Mouse (Mus musculus): ENCODE measurements around the gene Chrm3. TPM values are rescaled to one million over a fixed set of nuclear protein-coding genes. Genes with fewer than 3 reads are reported as not detected.

Gene Chrm3
- polyA plus RNA-seq, 1 experiment: not detected

DNA sequence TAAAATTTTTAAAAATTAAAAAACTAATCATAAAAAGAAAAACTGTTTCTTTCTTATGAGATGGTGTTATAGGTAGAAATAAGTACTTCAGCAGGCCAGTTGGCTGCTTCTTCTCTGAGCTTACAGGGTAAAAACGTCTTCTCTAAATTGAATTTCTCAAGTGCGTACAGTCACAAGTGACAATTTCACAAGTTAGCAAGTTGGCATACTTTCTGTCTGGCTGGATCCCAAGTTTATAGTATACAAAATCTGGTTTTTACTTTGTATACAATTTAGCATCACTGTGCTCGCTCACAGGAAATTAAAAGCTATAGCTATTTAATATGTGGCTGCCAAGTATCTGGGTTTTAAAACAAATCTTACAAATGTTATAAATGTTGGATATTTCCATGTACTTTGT, 172.7 kb downstream of the Chrm3 start:
- no peaks in the 10 kb centered on the region for H3K9me3 ChIP-seq
- H3K4me3 ChIP-seq (replicated peaks): no peak overlapping the region
- H3K36me3 ChIP-seq (replicated peaks; ENCODE audit: low read length): no peaks in the 10 kb centered on the region
- H3K27me3 ChIP-seq (replicated peaks): no peaks in the 10 kb centered on the region
- no peak for TF ChIP-seq GATA1 (IDR thresholded peaks at IDR 0.05; ENCODE audit: borderline replicate concordance, low read length)
- no peak for TF ChIP-seq FLI1 (IDR thresholded peaks at IDR 0.05; ENCODE audit: low read length)
- no peaks in the 10 kb centered on the region for H3K4me1 ChIP-seq

GRCm38 (mm10) chr13:10183837-10184236, 176.8 kb downstream of the Chrm3 start:
- H3K27me3 ChIP-seq (replicated peaks): no peaks in the 10 kb centered on the region
- no peak overlapping the region for H3K4me3 ChIP-seq (replicated peaks)
- no peaks in the 10 kb centered on the region for H3K9me3 ChIP-seq
- H3K4me1 ChIP-seq: no peaks in the 10 kb centered on the region
- no peaks in the 10 kb centered on the region for H3K36me3 ChIP-seq (replicated peaks; ENCODE audit: low read length)
- TF ChIP-seq GATA1 (IDR thresholded peaks at IDR 0.05; ENCODE audit: borderline replicate concordance, low read length) (no peak), FLI1 (IDR thresholded peaks at IDR 0.05; ENCODE audit: low read length) (no peak)

DNA sequence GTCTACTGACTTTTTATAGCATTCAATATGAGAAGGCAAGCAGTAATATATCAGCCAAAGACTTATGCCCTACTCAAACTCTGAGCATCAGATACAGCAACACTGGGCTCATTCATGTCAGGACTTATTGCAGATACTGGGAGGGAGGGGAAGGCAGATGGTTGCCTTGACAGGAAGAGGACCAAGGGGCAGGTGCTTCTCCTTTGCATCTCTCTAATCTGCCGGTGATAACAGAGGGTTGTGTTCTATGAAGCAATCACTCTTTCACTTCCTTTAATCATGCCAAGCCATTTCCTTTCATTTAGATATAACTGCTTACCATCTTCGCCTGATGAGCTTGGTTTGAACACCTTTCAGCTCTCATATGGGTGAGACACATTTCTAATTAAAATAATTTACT, 177.9 kb downstream of the Chrm3 start:
- Histone ChIP-seq H3K4me3 (replicated peaks) (no peak overlapping the region), H3K9me3 (no peaks in the 10 kb centered on the region), H3K36me3 (replicated peaks; ENCODE audit: low read length) (no peaks in the 10 kb centered on the region), H3K27me3 (replicated peaks) (no peaks in the 10 kb centered on the region), H3K4me1 (no peaks in the 10 kb centered on the region)
- no peak for TF ChIP-seq GATA1 (IDR thresholded peaks at IDR 0.05; ENCODE audit: borderline replicate concordance, low read length)
- no peak for TF ChIP-seq FLI1 (IDR thresholded peaks at IDR 0.05; ENCODE audit: low read length)

DNA sequence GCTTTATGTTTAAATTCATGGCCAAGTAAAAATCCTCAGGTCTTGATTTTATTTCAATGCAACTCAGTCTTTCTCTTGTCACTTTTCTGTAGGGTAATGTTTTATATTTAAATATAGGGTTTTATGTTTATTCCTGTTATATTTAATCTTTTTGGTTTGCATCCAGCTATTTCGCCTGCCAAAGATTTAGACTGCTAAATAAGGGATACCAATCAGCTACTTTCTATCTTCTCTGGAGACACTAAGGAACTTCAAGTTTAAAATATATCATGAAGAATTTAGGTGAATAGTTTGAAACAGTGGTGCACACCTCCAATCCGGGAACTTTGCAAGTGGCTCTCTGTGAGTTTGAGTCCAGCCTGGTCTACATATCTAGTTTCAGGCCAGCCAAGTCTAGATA, 190.1 kb downstream of the Chrm3 start:
- Histone ChIP-seq H3K4me1 (no peaks in the 10 kb centered on the region), H3K4me3 (replicated peaks) (no peak overlapping the region), H3K36me3 (replicated peaks; ENCODE audit: low read length) (no peaks in the 10 kb centered on the region), H3K9me3 (no peaks in the 10 kb centered on the region), H3K27me3 (replicated peaks) (no peaks in the 10 kb centered on the region)
- TF ChIP-seq GATA1 (IDR thresholded peaks at IDR 0.05; ENCODE audit: borderline replicate concordance, low read length) (no peak), FLI1 (IDR thresholded peaks at IDR 0.05; ENCODE audit: low read length) (no peak)

DNA sequence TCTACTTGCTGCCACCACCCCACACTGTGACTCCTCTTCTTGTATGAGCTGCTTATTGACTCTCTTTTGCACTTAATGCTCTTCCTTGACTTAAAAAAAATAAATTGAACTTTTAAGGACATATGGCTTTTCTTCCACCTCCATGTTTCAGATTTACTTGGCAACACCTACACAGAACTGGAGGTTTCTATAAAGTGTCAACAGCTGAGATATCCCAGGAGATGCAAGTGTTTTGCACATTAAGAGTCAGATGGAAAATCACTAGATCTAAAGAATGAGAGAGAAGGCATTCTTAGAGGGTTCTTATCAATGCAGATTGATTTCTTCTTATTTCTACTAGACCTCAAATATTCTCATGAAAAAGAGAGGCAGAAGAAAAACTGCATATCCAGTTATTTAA, 197.3 kb downstream of the Chrm3 start:
- H3K4me1 ChIP-seq: no peaks in the 10 kb centered on the region
- no peaks in the 10 kb centered on the region for H3K36me3 ChIP-seq (replicated peaks; ENCODE audit: low read length)
- no peaks in the 10 kb centered on the region for H3K9me3 ChIP-seq
- TF ChIP-seq GATA1 (IDR thresholded peaks at IDR 0.05; ENCODE audit: borderline replicate concordance, low read length): no peak
- TF ChIP-seq FLI1 (IDR thresholded peaks at IDR 0.05; ENCODE audit: low read length): no peak
- no peak overlapping the region for H3K4me3 ChIP-seq (replicated peaks)
- no peaks in the 10 kb centered on the region for H3K27me3 ChIP-seq (replicated peaks)

GRCm38 (mm10) chr13:10157496-10157895, 203.2 kb downstream of the Chrm3 start:
- no peaks in the 10 kb centered on the region for H3K9me3 ChIP-seq
- H3K4me3 ChIP-seq (replicated peaks): no peak overlapping the region
- no peak for TF ChIP-seq FLI1 (IDR thresholded peaks at IDR 0.05; ENCODE audit: low read length)
- TF ChIP-seq GATA1 (IDR thresholded peaks at IDR 0.05; ENCODE audit: borderline replicate concordance, low read length): no peak
- H3K4me1 ChIP-seq: no peaks in the 10 kb centered on the region
- H3K36me3 ChIP-seq (replicated peaks; ENCODE audit: low read length): no peaks in the 10 kb centered on the region
- H3K27me3 ChIP-seq (replicated peaks): no peaks in the 10 kb centered on the region

- H3K4me1 ChIP-seq: no peaks in the 10 kb centered on the region
- no peak for TF ChIP-seq GATA1 (IDR thresholded peaks at IDR 0.05; ENCODE audit: borderline replicate concordance, low read length)
- no peak for TF ChIP-seq FLI1 (IDR thresholded peaks at IDR 0.05; ENCODE audit: low read length)
These were observed 220.1 kb downstream of the Chrm3 start for GRCm38 (mm10) chr13:10140573-10140972.

GRCm38 (mm10) chr13:10138878-10139277, 221.8 kb downstream of the Chrm3 start:
- Histone ChIP-seq H3K4me1 (no peaks in the 10 kb centered on the region), H3K9me3 (no peaks in the 10 kb centered on the region), H3K4me3 (replicated peaks) (no peak overlapping the region), H3K36me3 (replicated peaks; ENCODE audit: low read length) (no peaks in the 10 kb centered on the region), H3K27me3 (replicated peaks) (no peaks in the 10 kb centered on the region)
- no peak for TF ChIP-seq GATA1 (IDR thresholded peaks at IDR 0.05; ENCODE audit: borderline replicate concordance, low read length)
- TF ChIP-seq FLI1 (IDR thresholded peaks at IDR 0.05; ENCODE audit: low read length): no peak

More at GRCm38 (mm10) chr13:10140573-10140972, 220.1 kb downstream of the Chrm3 start:
- H3K4me3 ChIP-seq (replicated peaks): no peak overlapping the region
- no peaks in the 10 kb centered on the region for H3K27me3 ChIP-seq (replicated peaks)
- no peaks in the 10 kb centered on the region for H3K36me3 ChIP-seq (replicated peaks; ENCODE audit: low read length)
- H3K9me3 ChIP-seq: no peaks in the 10 kb centered on the region

- Histone ChIP-seq H3K4me3 (replicated peaks) (no peak overlapping the region), H3K36me3 (replicated peaks; ENCODE audit: low read length) (no peaks in the 10 kb centered on the region), H3K27me3 (replicated peaks) (no peaks in the 10 kb centered on the region), H3K9me3 (no peaks in the 10 kb centered on the region), H3K4me1 (no peaks in the 10 kb centered on the region)
- TF ChIP-seq GATA1 (IDR thresholded peaks at IDR 0.05; ENCODE audit: borderline replicate concordance, low read length) (no peak), FLI1 (IDR thresholded peaks at IDR 0.05; ENCODE audit: low read length) (no peak)
These were observed 229.6 kb downstream of the Chrm3 start for GRCm38 (mm10) chr13:10131064-10131463.

DNA sequence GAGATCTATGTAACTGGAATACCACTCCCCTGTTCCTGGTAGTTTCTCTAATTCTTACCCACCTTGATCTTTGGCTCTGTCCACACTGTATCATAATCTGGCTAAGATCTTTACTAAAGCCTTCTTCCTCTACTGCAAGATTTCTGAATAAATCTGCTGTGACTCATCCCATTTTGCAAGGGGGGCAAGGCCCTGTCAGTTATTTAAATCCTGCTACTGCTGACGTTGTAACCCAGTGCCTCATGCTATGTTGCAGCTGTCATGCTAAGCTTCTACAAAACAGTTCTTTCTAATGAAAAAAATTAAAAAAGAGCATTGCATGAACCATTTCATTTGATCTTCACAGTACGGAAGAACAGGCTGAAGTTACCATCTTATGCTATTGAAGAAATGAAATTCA, 248.4 kb downstream of the Chrm3 start:
- Histone ChIP-seq H3K27me3 (replicated peaks) (no peaks in the 10 kb centered on the region), H3K4me1 (no peaks in the 10 kb centered on the region), H3K36me3 (replicated peaks; ENCODE audit: low read length) (no peaks in the 10 kb centered on the region), H3K9me3 (no peaks in the 10 kb centered on the region), H3K4me3 (replicated peaks) (no peak overlapping the region)
- no peak for TF ChIP-seq FLI1 (IDR thresholded peaks at IDR 0.05; ENCODE audit: low read length)
- TF ChIP-seq GATA1 (IDR thresholded peaks at IDR 0.05; ENCODE audit: borderline replicate concordance, low read length): no peak

DNA sequence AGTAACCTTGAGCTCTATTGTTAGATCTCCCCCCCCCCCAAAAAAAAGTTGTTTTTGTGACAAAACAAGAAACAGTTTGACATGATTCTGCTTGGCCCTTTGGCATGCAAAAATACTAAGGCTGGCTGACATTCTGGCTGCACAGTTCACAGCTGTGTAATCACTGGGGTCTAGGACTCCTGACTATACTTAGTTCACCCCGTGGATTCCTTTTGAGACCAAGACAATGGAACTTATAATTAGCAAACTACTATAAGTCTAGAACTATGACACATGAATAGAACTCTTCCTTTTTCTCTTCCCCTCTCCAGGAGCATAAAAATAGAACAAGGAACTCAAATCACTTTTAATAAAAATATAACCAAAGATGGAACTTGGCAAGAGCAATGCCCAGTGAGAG, 251.1 kb downstream of the Chrm3 start:
- no peaks in the 10 kb centered on the region for H3K36me3 ChIP-seq (replicated peaks; ENCODE audit: low read length)
- TF ChIP-seq FLI1 (IDR thresholded peaks at IDR 0.05; ENCODE audit: low read length) (no peak), GATA1 (IDR thresholded peaks at IDR 0.05; ENCODE audit: borderline replicate concordance, low read length) (no peak)
- no peaks in the 10 kb centered on the region for H3K27me3 ChIP-seq (replicated peaks)
- no peaks in the 10 kb centered on the region for H3K9me3 ChIP-seq
- H3K4me3 ChIP-seq (replicated peaks): no peak overlapping the region
- H3K4me1 ChIP-seq: no peaks in the 10 kb centered on the region
